Comparison of ENCODE assay signal across 9 mouse cellular contexts in genomic region chr9:61468368-61468848, GRCm38 (mm10).
DNase-seq lines count a peak whose midpoint lies in the region; ATAC-seq lines count a peak whose summit lies in the region.
"Had no signal": no experiment of that assay in that cellular context is flagged by ENCODE, and none has a peak within 500 bp of the region (broad histone marks: within the 10 kb centered on the region; RNA-seq: fewer than 3 reads in every experiment).

No protein-coding gene starts in this region.

- peak; percentile 85 to 91 for DNase-seq in cerebellum, postnatal 10 days
- no peak for DNase-seq in cerebellum, adult 18-20 months
- DNase-seq in embryonic facial prominence, embryonic 11.5 days (ENCODE audit: low spot score): peak; percentile 58
- no peak for DNase-seq in adrenal gland, postnatal 25 days

- H3K9ac ChIP-seq in embryonic facial prominence, embryonic 11.5 days (replicated peaks; ENCODE audit: low read length): no peak overlapping the region
- H3K9ac ChIP-seq in kidney, embryonic 15.5 days: no peak overlapping the region
- no peak overlapping the region for H3K9ac ChIP-seq in neural tube, embryonic 12.5 days
- H3K9ac ChIP-seq: embryonic facial prominence, embryonic 13.5 days had no signal

- no peak overlapping the region for H3K4me3 ChIP-seq in embryonic facial prominence, embryonic 11.5 days (ENCODE audit: low read depth, low read length)
- H3K4me3 ChIP-seq in kidney, embryonic 15.5 days (replicated peaks): no peak overlapping the region
- H3K4me3 ChIP-seq in neural tube, embryonic 12.5 days: no peak overlapping the region
- H3K4me3 ChIP-seq: embryonic facial prominence, embryonic 13.5 days had no signal

- H3K27ac ChIP-seq in embryonic facial prominence, embryonic 11.5 days (replicated peaks; ENCODE audit: low read depth, low read length): no peak overlapping the region
- H3K27ac ChIP-seq in kidney, embryonic 15.5 days: no peak overlapping the region
- H3K27ac ChIP-seq in neural tube, embryonic 12.5 days: peak overlapping the region; percentile 43
- H3K27ac ChIP-seq: embryonic facial prominence, embryonic 13.5 days had no signal

- H3K27me3 ChIP-seq in embryonic facial prominence, embryonic 11.5 days (ENCODE audit: control insufficient read depth, insufficient read depth, low read length): no peaks in the 10 kb centered on the region
- no peaks in the 10 kb centered on the region for H3K27me3 ChIP-seq in kidney, embryonic 15.5 days
- H3K27me3 ChIP-seq in neural tube, embryonic 12.5 days (replicated peaks): 0 out of 2 replicates have a peak, but pooled peaks cover 2% of the 10 kb centered on the region
- H3K27me3 ChIP-seq: embryonic facial prominence, embryonic 13.5 days had no signal

- peak; percentile 70; the same call in 1 of the 2 replicates for ATAC-seq in embryonic facial prominence, embryonic 11.5 days (replicated peaks; ENCODE audit: insufficient number of reproducible peaks, low FRiP score, low TSS enrichment, low read depth)
- ATAC-seq in kidney, embryonic 15.5 days (replicated peaks; ENCODE audit: low FRiP score): peak; percentile 69; the same call in 1 of the 2 replicates
- ATAC-seq in neural tube, embryonic 12.5 days (ENCODE audit: low FRiP score, low read depth): peak; percentile 93
- no peak for ATAC-seq in megakaryocyte-erythroid progenitor cell, adult 5-6 weeks (replicated peaks; ENCODE audit: low FRiP score, low TSS enrichment, poor library complexity, severe bottlenecking)
- no peak for ATAC-seq in monocyte, adult 5-6 weeks (replicated peaks; ENCODE audit: insufficient number of reproducible peaks, low FRiP score, low TSS enrichment, poor library complexity, severe bottlenecking)

- no peak overlapping the region for H3K4me2 ChIP-seq in embryonic facial prominence, embryonic 11.5 days (ENCODE audit: low read depth, low read length)
- H3K4me2 ChIP-seq in kidney, embryonic 15.5 days: no peak overlapping the region
- 0 out of 2 replicates have a peak overlapping the region, but pooled peaks have one; percentile 33 for H3K4me2 ChIP-seq in neural tube, embryonic 12.5 days (replicated peaks)
- H3K4me2 ChIP-seq: embryonic facial prominence, embryonic 13.5 days had no signal

- H3K4me1 ChIP-seq in embryonic facial prominence, embryonic 11.5 days (ENCODE audit: control insufficient read depth, insufficient read depth, low read length): no peaks in the 10 kb centered on the region
- H3K4me1 ChIP-seq in kidney, embryonic 15.5 days: peaks cover 31% of the 10 kb centered on the region
- H3K4me1 ChIP-seq in neural tube, embryonic 12.5 days: peaks cover 22% of the 10 kb centered on the region

- no peaks in the 10 kb centered on the region; the same call in 1 of the 2 replicates for H3K9me3 ChIP-seq in embryonic facial prominence, embryonic 11.5 days (replicated peaks; ENCODE audit: control insufficient read depth, low read length)
- peaks cover 7% of the 10 kb centered on the region; the same call in 1 of the 2 replicates for H3K9me3 ChIP-seq in kidney, embryonic 15.5 days (replicated peaks)
- H3K9me3 ChIP-seq in neural tube, embryonic 12.5 days: peaks cover 17% of the 10 kb centered on the region; the same call in 1 of the 2 replicates

- 28% methylated on average over 6 of the region's 6 CpGs for WGBS in embryonic facial prominence, embryonic 11.5 days
- WGBS in kidney, embryonic 15.5 days: 21% methylated on average over 6 of the region's 6 CpGs
- WGBS in neural tube, embryonic 12.5 days: 8% methylated on average over 6 of the region's 6 CpGs

- no peaks in the 10 kb centered on the region for H3K36me3 ChIP-seq in embryonic facial prominence, embryonic 11.5 days (replicated peaks; ENCODE audit: control insufficient read depth, insufficient read depth, low read depth, low read length)
- no peaks in the 10 kb centered on the region; the same call in 1 of the 2 replicates for H3K36me3 ChIP-seq in kidney, embryonic 15.5 days
- H3K36me3 ChIP-seq in neural tube, embryonic 12.5 days: no peaks in the 10 kb centered on the region
- H3K36me3 ChIP-seq: embryonic facial prominence, embryonic 13.5 days had no signal

Comparison
In these comparisons a context has a peak if more than half of its experiments do, and no peak if none do; other contexts are left out.
1. DNase-seq: peak in cerebellum, postnatal 10 days (2 of 2) and embryonic facial prominence, embryonic 11.5 days (single experiment); none in cerebellum, adult 18-20 months (0 of 2) and adrenal gland, postnatal 25 days (single experiment).
2. ATAC-seq: peak in embryonic facial prominence, embryonic 11.5 days (single experiment), kidney, embryonic 15.5 days (single experiment) and neural tube, embryonic 12.5 days (single experiment); none in megakaryocyte-erythroid progenitor cell, adult 5-6 weeks (single experiment) and monocyte, adult 5-6 weeks (single experiment).